Mouse (Mus musculus) CD4-positive, CD25-positive, alpha-beta regulatory T cell, adult 4 months (primary cell): ENCODE measurements around the gene Dhrs9. TPM values are rescaled to one million over a fixed set of nuclear protein-coding genes. Genes with fewer than 3 reads are reported as not detected.
"Not testable (repeated sequence)": the region's sequence is repeated elsewhere in the genome, so short reads cannot be mapped to it uniquely, and the experiment has no call there.

Experiments
- ATAC-seq: one replicate; pipeline ENCODE4 v1.8.0; 2017
- polyA plus RNA-seq, 2 experiments: library from polyadenylated mRNA; unstranded; fragments of 100-300 nt; shearing (Covaris generic); gene quantifications; one replicate each; pipeline ENCODE4 v1.2.1; 2017

The Dhrs9 gene
- not detected for polyA plus RNA-seq

GRCm38 (mm10) chr2:69380281-69380680, at the start of gene Dhrs9:
Dhrs9 (plus strand) TSS chr2:69380445.
- ATAC-seq = peak; percentile 74

- not testable (repeated sequence) for ATAC-seq
These were observed 48.7 kb upstream of the Dhrs9 start for GRCm38 (mm10) chr2:69331523-69331922.

- ATAC-seq = no peak
These were observed 38.7 kb upstream of the Dhrs9 start for GRCm38 (mm10) chr2:69341506-69341905.

- ATAC-seq = no peak
These were observed 37.6 kb upstream of the Dhrs9 start, which contains the start of gene Abcb11 for GRCm38 (mm10) chr2:69342496-69343221. Abcb11 (minus strand) TSS chr2:69342616.

- ATAC-seq = peak; percentile 100
These were observed 24.8 kb upstream of the Dhrs9 start for GRCm38 (mm10) chr2:69355402-69355801.

GRCm38 (mm10) chr2:69364831-69365230, 15.4 kb upstream of the Dhrs9 start:
- ATAC-seq = no peak

- no peak for ATAC-seq
These were observed 15.0 kb upstream of the Dhrs9 start for GRCm38 (mm10) chr2:69365275-69365674.

GRCm38 (mm10) chr2:69376780-69377179, 3.5 kb upstream of the Dhrs9 start:
- ATAC-seq = no peak

- ATAC-seq = no peak
These were observed 444 bp upstream of the Dhrs9 start for GRCm38 (mm10) chr2:69379801-69380200.

- ATAC-seq = no peak
These were observed 1.5 kb downstream of the Dhrs9 start for GRCm38 (mm10) chr2:69381740-69382139.

- no peak for ATAC-seq
These were observed 2.6 kb downstream of the Dhrs9 start for GRCm38 (mm10) chr2:69382838-69383237.

GRCm38 (mm10) chr2:69386118-69386871, 6.0 kb downstream of the Dhrs9 start:
- no peak for ATAC-seq

- no peak for ATAC-seq
These were observed 13.7 kb downstream of the Dhrs9 start for GRCm38 (mm10) chr2:69393947-69394346.

- no peak for ATAC-seq
These were observed 15.5 kb downstream of the Dhrs9 start for GRCm38 (mm10) chr2:69395597-69396248.

GRCm38 (mm10) chr2:69396760-69397435, 16.7 kb downstream of the Dhrs9 start:
- ATAC-seq = no peak

GRCm38 (mm10) chr2:69400866-69401604, 20.8 kb downstream of the Dhrs9 start:
- no peak for ATAC-seq

- no peak for ATAC-seq
These were observed 21.6 kb downstream of the Dhrs9 start for GRCm38 (mm10) chr2:69401891-69402290.

GRCm38 (mm10) chr2:69402309-69402708, 22.1 kb downstream of the Dhrs9 start:
- ATAC-seq = no peak

- ATAC-seq = no peak
These were observed 25.4 kb downstream of the Dhrs9 start for GRCm38 (mm10) chr2:69405692-69406091.

GRCm38 (mm10) chr2:69414539-69414938, 34.3 kb downstream of the Dhrs9 start:
- no peak for ATAC-seq

GRCm38 (mm10) chr2:69415070-69415469, 34.8 kb downstream of the Dhrs9 start:
- no peak for ATAC-seq

GRCm38 (mm10) chr2:69418294-69418881, 38.1 kb downstream of the Dhrs9 start:
- ATAC-seq = no peak
